Mouse (Mus musculus) kidney, postnatal 0 days (tissue): ENCODE measurements around the gene Tspan5. TPM values are rescaled to one million over a fixed set of nuclear protein-coding genes. Genes with fewer than 3 reads are reported as not detected.

Experiments
- ATAC-seq: fragments of 200-750 bp; cut with Nextera tagmentation; replicated peaks from 2 replicates; pipeline ENCODE4 v1.8.0; 2017; ENCODE audit warnings: low read depth, moderate number of reproducible peaks, moderate TSS enrichment, moderate library complexity; ENCODE audit not compliant: low FRiP score
- DNase-seq: peaks from one replicate; pipeline ENCODE4 v3.0.0-alpha.2; 2016; ENCODE audit warnings: low spot score
- H3K27ac ChIP-seq: fragments of 300-500 bp; sonication (generic); 2 replicates; pipeline ENCODE4 v1.5.1; 2014; ENCODE audit warnings: mild to moderate bottlenecking
- H3K27me3 ChIP-seq: fragments of 300-500 bp; sonication (generic); 2 replicates; pipeline ENCODE4 v1.6.1; 2014; ENCODE audit warnings: low read length, mixed read lengths; ENCODE audit not compliant: insufficient read depth
- H3K36me3 ChIP-seq: fragments of 300-500 bp; sonication (generic); 2 replicates; pipeline ENCODE4 v1.6.1; 2014; ENCODE audit warnings: low read length, mixed read lengths; ENCODE audit not compliant: insufficient read depth
- H3K4me1 ChIP-seq: fragments of 300-500 bp; sonication (generic); replicated peaks from 2 replicates; pipeline ENCODE4 v1.6.1; 2014; ENCODE audit warnings: antibody characterized with exemption, low read length, mixed read lengths; ENCODE audit not compliant: insufficient read depth
- H3K4me2 ChIP-seq: fragments of 300-500 bp; sonication (generic); 2 replicates; pipeline ENCODE4 v1.6.1; 2014; ENCODE audit warnings: mild to moderate bottlenecking, low read length, moderate library complexity, mixed read lengths
- H3K4me3 ChIP-seq: fragments of 300-500 bp; sonication (generic); replicated peaks from 2 replicates; pipeline ENCODE4 v1.5.1; 2014; ENCODE audit warnings: low read depth, low read length
- H3K9ac ChIP-seq: fragments of 300-500 bp; sonication (generic); 2 replicates; pipeline ENCODE4 v1.6.1; 2014; ENCODE audit warnings: low read depth, low read length
- H3K9me3 ChIP-seq: fragments of 300-500 bp; sonication (generic); replicated peaks from 2 replicates; pipeline ENCODE4 v1.6.1; 2016; ENCODE audit warnings: low read length, inconsistent platforms, mixed read lengths
- CTCF ChIP-seq: IDR thresholded peaks from 2 replicates; pipeline ENCODE4 v1.5.1; 2016; ENCODE audit warnings: antibody characterized with exemption, low read depth, mild to moderate bottlenecking, moderate library complexity
- WGBS: fragments of 180-500 bp; shearing (Covaris S2); extraction: QIAGEN DNeasy Blood & Tissue Kit; methylation state at CpG from one replicate; pipeline ENCODE4 v1.1.7; 2014; 5-methylcytosine and 5-hydroxymethylcytosine counted together
- polyA plus RNA-seq: library from polyadenylated mRNA; unstranded; fragments of >200 nt; fragmentation: Nextera tagmentation; extraction: Ambion mirVana; gene quantifications from 2 replicates; pipeline ENCODE4 v1.2.1, GENCODE M21; 2015

Gene Tspan5
- polyA plus RNA-seq, 1 experiment from 2014 or later, result 19.0 TPM

DNA sequence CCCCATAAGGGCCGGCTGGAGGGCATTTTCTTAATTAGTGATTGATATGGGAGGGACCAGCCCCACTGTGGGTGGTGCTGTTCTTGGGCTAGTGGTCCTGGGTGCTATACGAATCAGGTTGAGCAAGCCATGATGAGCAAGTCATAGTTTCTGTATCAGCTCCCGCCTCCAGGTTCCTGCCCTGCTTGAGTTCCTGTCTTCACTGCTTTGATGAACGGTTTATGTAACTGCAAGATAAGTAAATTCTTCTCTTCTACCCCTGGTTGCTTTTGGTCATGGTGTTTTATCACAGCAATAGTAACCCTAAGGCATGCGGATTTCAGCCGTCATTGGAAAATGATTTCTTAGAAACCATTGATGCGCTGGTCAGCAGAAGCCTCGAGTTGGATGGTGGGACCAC is 4.6 kb downstream of the Tspan5 start:
- Histone ChIP-seq H3K4me3 (no peak overlapping the region), H3K27me3 (no peaks in the 10 kb centered on the region), H3K36me3 (no peaks in the 10 kb centered on the region), H3K9me3 (no peaks in the 10 kb centered on the region), H3K9ac (no peak overlapping the region), H3K4me2 (no peak overlapping the region), H3K4me1 (peaks cover 8% of the 10 kb centered on the region; the same call in 1 of the 2 replicates), H3K27ac (no peak overlapping the region)
- 89% methylated on average over 8 of the region's 8 CpGs for WGBS
- no peak for TF ChIP-seq CTCF
- ATAC-seq (no peak), DNase-seq (no peak)

DNA sequence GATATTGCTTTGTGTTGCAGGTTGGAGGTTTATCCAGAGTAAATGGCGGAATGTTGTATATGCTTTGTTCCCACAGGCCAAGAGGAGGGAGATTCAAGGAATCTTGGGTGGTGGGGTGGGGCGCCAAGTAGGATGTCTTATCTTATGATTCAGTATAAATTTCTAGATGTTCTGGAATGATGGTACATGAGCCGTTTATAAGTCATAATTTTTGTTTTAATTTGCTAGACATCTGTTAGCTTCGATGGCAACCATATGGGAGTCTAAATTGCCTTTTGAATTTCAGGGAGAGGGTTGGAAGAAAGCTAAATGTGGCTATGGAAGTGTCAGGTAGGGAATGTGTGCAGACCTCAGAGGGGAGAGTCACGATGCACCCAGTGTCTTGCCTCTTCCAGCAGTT is 5.0 kb downstream of the Tspan5 start:
- no peak for DNase-seq
- no peak overlapping the region for H3K4me3 ChIP-seq
- H3K36me3 ChIP-seq, result no peaks in the 10 kb centered on the region
- no peak for ATAC-seq
- no peaks in the 10 kb centered on the region for H3K27me3 ChIP-seq
- H3K27ac ChIP-seq, result no peak overlapping the region
- no peak for TF ChIP-seq CTCF
- peaks cover 9% of the 10 kb centered on the region; the same call in 1 of the 2 replicates for H3K4me1 ChIP-seq
- no peak overlapping the region for H3K9ac ChIP-seq
- H3K9me3 ChIP-seq, result no peaks in the 10 kb centered on the region
- 88% methylated on average over 5 of the region's 5 CpGs for WGBS
- H3K4me2 ChIP-seq, result no peak overlapping the region

DNA sequence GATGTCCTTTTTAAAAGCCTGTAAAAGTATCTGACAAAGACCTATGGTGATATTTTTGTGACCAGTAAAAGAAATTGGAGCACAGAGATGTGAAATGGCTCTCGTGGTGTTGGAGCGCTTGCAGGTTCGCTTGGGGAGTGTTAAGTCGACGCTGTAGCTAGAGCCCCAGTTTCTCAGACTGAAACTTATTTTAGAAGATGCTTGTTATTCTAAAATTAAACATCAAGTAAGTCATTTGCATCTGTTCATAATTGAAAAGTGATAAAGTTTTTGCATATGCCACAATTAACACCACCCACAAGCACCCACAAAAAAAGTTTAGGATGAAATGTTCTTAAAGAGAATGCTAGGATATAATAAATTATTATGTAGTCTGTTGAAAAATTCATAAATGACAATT is 6.0 kb downstream of the Tspan5 start:
- Histone ChIP-seq H3K9ac (no peak overlapping the region), H3K27me3 (no peaks in the 10 kb centered on the region), H3K4me2 (no peak overlapping the region), H3K27ac (no peak overlapping the region), H3K9me3 (no peaks in the 10 kb centered on the region), H3K4me3 (no peak overlapping the region), H3K4me1 (peaks cover 12% of the 10 kb centered on the region), H3K36me3 (no peaks in the 10 kb centered on the region)
- no peak for TF ChIP-seq CTCF
- DNase-seq (no peak), ATAC-seq (no peak)
- 93% methylated on average over 5 of the region's 5 CpGs for WGBS

DNA sequence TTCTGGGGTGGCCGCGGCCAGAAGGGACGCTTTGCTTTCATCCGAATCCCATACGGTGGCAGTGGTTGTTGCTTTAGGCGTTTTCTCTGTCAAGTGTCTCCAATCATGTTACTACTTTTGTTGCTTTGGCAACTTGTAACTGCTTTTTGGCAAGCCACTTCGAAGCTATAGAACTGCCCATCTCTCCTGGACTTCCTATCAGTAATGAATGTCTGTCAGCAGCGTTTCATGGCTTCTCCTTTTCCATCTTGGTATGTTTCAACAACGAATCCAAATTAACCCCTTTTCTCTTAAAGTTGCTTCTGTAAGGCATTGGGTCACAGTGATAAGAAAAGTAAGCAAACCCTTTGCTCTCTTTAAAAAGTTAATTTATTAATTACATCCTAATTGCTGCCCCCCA is 7.7 kb downstream of the Tspan5 start:
- no peak overlapping the region for H3K9ac ChIP-seq
- no peak overlapping the region for H3K4me2 ChIP-seq
- no peak for TF ChIP-seq CTCF
- DNase-seq (no peak), ATAC-seq (no peak)
- no peaks in the 10 kb centered on the region for H3K27me3 ChIP-seq
- H3K9me3 ChIP-seq, result no peaks in the 10 kb centered on the region
- H3K36me3 ChIP-seq, result no peaks in the 10 kb centered on the region
- WGBS, result 69% methylated on average over 9 of the region's 9 CpGs
- peaks cover 12% of the 10 kb centered on the region; the same call in 1 of the 2 replicates for H3K4me1 ChIP-seq
- H3K4me3 ChIP-seq, result no peak overlapping the region
- H3K27ac ChIP-seq, result no peak overlapping the region

DNA sequence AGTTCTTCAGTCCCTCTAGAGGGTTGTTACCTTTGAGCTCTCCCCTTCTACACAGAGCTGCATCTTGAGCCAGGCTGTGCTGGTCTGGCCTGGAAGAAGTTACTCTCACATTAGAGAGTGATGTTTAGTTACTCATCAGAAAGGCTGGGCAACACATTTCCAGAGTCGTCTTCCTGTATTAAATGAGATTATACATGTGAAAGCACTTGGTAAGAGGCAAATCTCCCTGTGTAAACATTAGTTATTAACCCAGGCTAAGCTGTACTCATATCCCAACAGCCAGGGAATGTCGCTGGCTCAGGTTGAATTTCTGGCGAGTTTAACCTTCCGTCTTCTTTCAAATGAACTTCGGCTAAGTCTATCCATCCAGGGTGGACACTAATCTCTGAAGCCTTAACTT is 9.3 kb downstream of the Tspan5 start:
- H3K27me3 ChIP-seq, result no peaks in the 10 kb centered on the region
- no peak for DNase-seq
- 67% methylated on average over 5 of the region's 5 CpGs for WGBS
- no peaks in the 10 kb centered on the region for H3K36me3 ChIP-seq
- H3K4me2 ChIP-seq, result no peak overlapping the region
- H3K9me3 ChIP-seq, result no peaks in the 10 kb centered on the region
- peaks cover 10% of the 10 kb centered on the region; the same call in 1 of the 2 replicates for H3K4me1 ChIP-seq
- no peak overlapping the region for H3K4me3 ChIP-seq
- H3K27ac ChIP-seq, result no peak overlapping the region
- H3K9ac ChIP-seq, result no peak overlapping the region
- peak; percentile 57; the same call in 1 of the 2 replicates for ATAC-seq
- TF ChIP-seq CTCF, result no peak

DNA sequence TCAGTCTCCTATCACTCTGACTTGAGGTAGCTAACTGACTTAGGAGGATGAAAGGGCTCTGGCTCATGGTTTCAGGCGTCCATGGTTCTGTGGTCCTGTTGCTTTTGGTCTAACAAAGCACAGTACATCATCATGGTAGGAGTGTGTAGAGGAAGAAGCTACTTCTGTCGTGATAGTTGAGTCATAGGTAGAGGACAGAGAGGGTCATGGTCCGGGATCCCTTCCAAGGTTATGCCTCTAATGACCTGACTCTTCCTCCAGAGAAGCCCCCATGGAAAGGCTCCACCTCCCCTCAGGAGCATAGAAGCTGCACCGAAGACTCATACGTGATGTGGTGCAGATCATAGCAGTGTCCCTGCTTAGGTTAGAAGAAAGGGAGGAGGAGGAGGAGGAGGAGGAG is 10.1 kb downstream of the Tspan5 start:
- Histone ChIP-seq H3K9me3 (no peaks in the 10 kb centered on the region), H3K4me1 (peaks cover 10% of the 10 kb centered on the region; the same call in 1 of the 2 replicates), H3K4me3 (no peak overlapping the region), H3K27ac (no peak overlapping the region), H3K36me3 (no peaks in the 10 kb centered on the region), H3K4me2 (no peak overlapping the region), H3K9ac (no peak overlapping the region), H3K27me3 (no peaks in the 10 kb centered on the region)
- TF ChIP-seq CTCF, result no peak
- no peak for DNase-seq
- 58% methylated on average over 5 of the region's 5 CpGs for WGBS
- no peak for ATAC-seq

DNA sequence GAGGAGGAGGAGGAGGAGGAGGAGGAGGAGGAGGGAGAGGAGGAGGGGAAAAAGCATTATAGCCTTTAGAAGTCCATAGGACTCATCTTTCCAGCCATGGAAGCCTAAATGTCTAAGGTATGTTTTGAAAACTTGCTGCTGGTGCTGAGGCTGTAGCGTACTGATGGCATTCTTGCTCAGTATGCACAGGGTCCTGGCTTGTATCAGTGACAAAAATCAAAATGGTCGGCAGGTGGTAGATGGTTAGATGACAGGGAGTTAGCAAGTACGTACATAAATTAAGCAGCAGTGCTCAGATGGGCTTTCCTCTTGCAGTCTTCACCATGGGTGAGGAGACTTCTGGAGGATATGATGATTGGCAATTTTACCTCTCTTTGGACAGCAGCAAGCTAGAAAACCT is 10.8 kb downstream of the Tspan5 start:
- Histone ChIP-seq H3K9ac (no peak overlapping the region), H3K36me3 (no peaks in the 10 kb centered on the region), H3K4me2 (0 out of 2 replicates have a peak overlapping the region, but pooled peaks have one; percentile 16), H3K4me3 (no peak overlapping the region), H3K9me3 (no peaks in the 10 kb centered on the region), H3K27me3 (no peaks in the 10 kb centered on the region), H3K4me1 (peaks cover 10% of the 10 kb centered on the region; the same call in 1 of the 2 replicates), H3K27ac (no peak overlapping the region)
- DNase-seq (no peak), ATAC-seq (no peak)
- WGBS, result 21% methylated on average over 3 of the region's 3 CpGs
- TF ChIP-seq CTCF, result no peak
